Comparison of ENCODE assay signal across 22 mouse cellular contexts in the genomic region with DNA sequence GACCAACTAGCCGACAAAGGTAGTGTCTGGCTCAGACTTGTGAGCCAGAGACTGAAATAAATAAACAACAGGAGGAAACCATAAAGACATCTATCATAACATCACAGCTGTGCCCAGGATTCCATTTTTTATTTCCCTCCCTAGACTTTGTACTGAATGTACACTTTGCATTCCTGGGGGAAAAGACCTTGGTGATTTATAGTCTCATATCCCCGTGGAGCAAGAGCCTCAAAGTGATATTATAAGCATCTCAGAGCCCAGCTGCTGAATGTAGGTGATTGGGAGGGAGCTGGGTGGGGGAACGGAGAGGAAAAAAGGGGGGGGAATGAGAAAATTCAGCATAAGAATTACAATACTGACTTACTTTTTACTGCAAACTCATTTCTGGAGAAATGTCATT.
DNase-seq lines count a peak whose midpoint lies in the region; ATAC-seq and TF ChIP-seq lines count a peak whose summit lies in the region.
"Had no signal": no experiment of that assay in that cellular context is flagged by ENCODE, and none has a peak within 500 bp of the region (broad histone marks: within the 10 kb centered on the region; RNA-seq: fewer than 3 reads in every experiment).

No protein-coding gene starts in this region.

- no peaks in the 10 kb centered on the region; the same call in 1 of the 2 replicates for H3K4me1 ChIP-seq in kidney, postnatal 0 days (replicated peaks; ENCODE audit: insufficient read depth, low read length)
- H3K4me1 ChIP-seq in neural tube, embryonic 13.5 days (replicated peaks): peaks cover 21% of the 10 kb centered on the region
- peaks cover 14% of the 10 kb centered on the region for H3K4me1 ChIP-seq in neural tube, embryonic 15.5 days
- H3K4me1 ChIP-seq: embryonic facial prominence, embryonic 13.5 days; embryonic facial prominence, embryonic 15.5 days; forebrain, embryonic 12.5 days had no signal

- H3K4me3 ChIP-seq in kidney, postnatal 0 days (replicated peaks; ENCODE audit: low read depth, low read length): no peak overlapping the region
- no peak overlapping the region for H3K4me3 ChIP-seq in neural tube, embryonic 13.5 days
- H3K4me3 ChIP-seq in neural tube, embryonic 15.5 days (replicated peaks): no peak overlapping the region
- H3K4me3 ChIP-seq: embryonic facial prominence, embryonic 13.5 days; embryonic facial prominence, embryonic 15.5 days; erythroblast, embryonic 14.5 days; forebrain, embryonic 10.5 days; forebrain, embryonic 12.5 days had no signal

- H3K36me3 ChIP-seq in kidney, postnatal 0 days (ENCODE audit: insufficient read depth, low read length): no peaks in the 10 kb centered on the region
- H3K36me3 ChIP-seq in neural tube, embryonic 13.5 days: no peaks in the 10 kb centered on the region
- H3K36me3 ChIP-seq in neural tube, embryonic 15.5 days: no peaks in the 10 kb centered on the region
- H3K36me3 ChIP-seq: embryonic facial prominence, embryonic 13.5 days; embryonic facial prominence, embryonic 15.5 days; forebrain, embryonic 10.5 days; forebrain, embryonic 12.5 days had no signal

- WGBS in kidney, postnatal 0 days: 28% methylated on average over 3 of the region's 3 CpGs
- 36% methylated on average over 3 of the region's 3 CpGs for WGBS in neural tube, embryonic 13.5 days
- 34% methylated on average over 3 of the region's 3 CpGs for WGBS in neural tube, embryonic 15.5 days

- no peak for ATAC-seq in kidney, postnatal 0 days (replicated peaks; ENCODE audit: low FRiP score, low read depth)
- peak; percentile 78 for ATAC-seq in neural tube, embryonic 13.5 days (ENCODE audit: low read depth)
- no peak for ATAC-seq in neural tube, embryonic 15.5 days (ENCODE audit: low FRiP score)
- no peak for ATAC-seq in frontal cortex, adult (ENCODE audit: low TSS enrichment)
- ATAC-seq: forebrain, embryonic 14.5 days; forebrain, embryonic 16.5 days had no signal

- no peak overlapping the region for H3K9ac ChIP-seq in kidney, postnatal 0 days (ENCODE audit: low read depth, low read length)
- no peak overlapping the region for H3K9ac ChIP-seq in neural tube, embryonic 13.5 days
- no peak overlapping the region for H3K9ac ChIP-seq in neural tube, embryonic 15.5 days (replicated peaks)
- H3K9ac ChIP-seq: embryonic facial prominence, embryonic 13.5 days; embryonic facial prominence, embryonic 15.5 days; forebrain, embryonic 12.5 days had no signal

- H3K27me3 ChIP-seq in kidney, postnatal 0 days (ENCODE audit: insufficient read depth, low read length): no peaks in the 10 kb centered on the region
- no peaks in the 10 kb centered on the region for H3K27me3 ChIP-seq in neural tube, embryonic 13.5 days
- no peaks in the 10 kb centered on the region for H3K27me3 ChIP-seq in neural tube, embryonic 15.5 days (replicated peaks)
- H3K27me3 ChIP-seq: embryonic facial prominence, embryonic 13.5 days; embryonic facial prominence, embryonic 15.5 days; forebrain, embryonic 12.5 days had no signal

- no peaks in the 10 kb centered on the region for H3K9me3 ChIP-seq in kidney, postnatal 0 days (replicated peaks; ENCODE audit: low read length)
- H3K9me3 ChIP-seq in neural tube, embryonic 13.5 days: peaks cover 6% of the 10 kb centered on the region; the same call in 1 of the 2 replicates
- H3K9me3 ChIP-seq in neural tube, embryonic 15.5 days (replicated peaks): no peaks in the 10 kb centered on the region
- H3K9me3 ChIP-seq: embryonic facial prominence, embryonic 13.5 days; embryonic facial prominence, embryonic 15.5 days; forebrain, embryonic 10.5 days; forebrain, embryonic 12.5 days had no signal

- H3K27ac ChIP-seq in kidney, postnatal 0 days: no peak overlapping the region
- H3K27ac ChIP-seq in neural tube, embryonic 13.5 days (replicated peaks): no peak overlapping the region
- H3K27ac ChIP-seq in neural tube, embryonic 15.5 days (replicated peaks): no peak overlapping the region
- H3K27ac ChIP-seq: embryonic facial prominence, embryonic 13.5 days; embryonic facial prominence, embryonic 15.5 days; forebrain, embryonic 10.5 days; forebrain, embryonic 12.5 days had no signal

- no peak overlapping the region for H3K4me2 ChIP-seq in kidney, postnatal 0 days (ENCODE audit: low read length)
- H3K4me2 ChIP-seq in neural tube, embryonic 13.5 days: no peak overlapping the region
- H3K4me2 ChIP-seq in neural tube, embryonic 15.5 days: no peak overlapping the region
- H3K4me2 ChIP-seq: embryonic facial prominence, embryonic 13.5 days; embryonic facial prominence, embryonic 15.5 days; forebrain, embryonic 12.5 days had no signal

- peak; percentile 27 for DNase-seq in kidney, postnatal 0 days (ENCODE audit: low spot score)
- DNase-seq in kidney, postnatal 10 days: no peak
- peak; percentile 68 for DNase-seq in mesoderm, embryonic 11.5 days (ENCODE audit: low read depth, low spot score)
- DNase-seq: adrenal gland, adult 2 months; adrenal gland, postnatal 10 days; adrenal gland, postnatal 25 days; cerebellum, adult 11 months; cerebellum, adult 18-20 months; cerebellum, adult 8-10 months; cerebellum, adult 9-11 months; cerebellum, postnatal 14 days; cerebellum, postnatal 36 days had no signal

- TF ChIP-seq CTCF in kidney, postnatal 0 days (IDR thresholded peaks at IDR 0.05; ENCODE audit: low read depth): no peak
